Mouse (Mus musculus) heart, embryonic 13.5 days (tissue): ENCODE measurements around the gene Gm8127. TPM values are rescaled to one million over a fixed set of nuclear protein-coding genes. Genes with fewer than 3 reads are reported as not detected.
"Not testable (repeated sequence)": the region's sequence is repeated elsewhere in the genome, so short reads cannot be mapped to it uniquely, and the experiment has no call there.

Experiments
- ATAC-seq: fragments of 200-750 bp; cut with Nextera tagmentation; 2 replicates; pipeline ENCODE4 v1.8.0; 2017; ENCODE audit warnings: moderate TSS enrichment; ENCODE audit not compliant: insufficient number of reproducible peaks, low FRiP score, low TSS enrichment; ENCODE audit errors: extremely low read depth
- H3K27ac ChIP-seq: fragments of 300-500 bp; sonication (generic); replicated peaks from 2 replicates; pipeline ENCODE4 v1.5.1; 2015; ENCODE audit warnings: moderate library complexity, mild to moderate bottlenecking, inconsistent platforms
- H3K27me3 ChIP-seq: fragments of 300-500 bp; sonication (generic); replicated peaks from 2 replicates; pipeline ENCODE4 v1.6.1; 2015; ENCODE audit warnings: mild to moderate bottlenecking, inconsistent platforms
- H3K36me3 ChIP-seq: fragments of 300-500 bp; sonication (generic); 2 replicates; pipeline ENCODE4 v1.6.1; 2015; ENCODE audit warnings: mild to moderate bottlenecking, inconsistent platforms
- H3K4me1 ChIP-seq: fragments of 300-500 bp; sonication (generic); 2 replicates; pipeline ENCODE4 v1.6.1; 2015; ENCODE audit warnings: inconsistent platforms
- H3K4me2 ChIP-seq: fragments of 300-500 bp; sonication (generic); 2 replicates; pipeline ENCODE4 v1.6.1; 2015; ENCODE audit warnings: inconsistent platforms, mild to moderate bottlenecking, moderate library complexity
- H3K4me3 ChIP-seq: fragments of 300-500 bp; sonication (generic); 2 replicates; pipeline ENCODE4 v1.5.1; 2015; ENCODE audit warnings: moderate library complexity, mild to moderate bottlenecking, inconsistent platforms
- H3K9ac ChIP-seq: fragments of 300-500 bp; sonication (generic); 2 replicates; pipeline ENCODE4 v1.6.1; 2015; ENCODE audit warnings: inconsistent platforms, mild to moderate bottlenecking, moderate library complexity
- H3K9me3 ChIP-seq: fragments of 300-500 bp; sonication (generic); 2 replicates; pipeline ENCODE4 v1.6.1; 2016; ENCODE audit warnings: inconsistent platforms
- WGBS: fragments of 180-500 bp; shearing (Covaris S2); methylation state at CpG from one replicate; pipeline ENCODE4 v1.1.7; 2015; ENCODE audit warnings: mixed read lengths; 5-methylcytosine and 5-hydroxymethylcytosine counted together
- polyA plus RNA-seq: library from polyadenylated mRNA; unstranded; fragments of >200 nt; fragmentation: Nextera tagmentation; extraction: Ambion mirVana; gene quantifications from 2 replicates; pipeline ENCODE4 v1.2.1, GENCODE M21; 2015

Gm8127 gene
- polyA plus RNA-seq: not detected in 2 replicates

DNA sequence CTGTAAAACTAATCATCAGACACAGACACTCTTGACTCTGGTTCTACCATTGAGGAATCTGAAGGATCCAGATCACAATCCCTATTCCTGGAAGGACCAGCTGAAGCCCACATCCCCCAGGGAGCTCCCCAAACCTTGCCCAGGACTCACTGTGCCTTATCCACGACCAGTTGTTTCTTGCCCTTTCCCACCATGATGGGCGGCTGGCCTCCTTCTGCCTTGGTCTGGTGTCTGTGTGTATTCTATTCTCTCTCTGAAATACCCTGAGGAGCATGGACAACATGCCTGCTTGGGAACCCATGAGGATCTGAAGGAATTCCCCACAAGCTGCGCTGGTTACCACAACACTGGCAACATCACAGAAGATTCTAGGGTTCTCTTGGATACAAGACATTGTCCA, at the start of gene Gm8127:
TSS of gene Gm8127 (minus strand) at position 330 of the 400 bp plus-strand sequence.
- not testable (repeated sequence) for H3K27ac ChIP-seq, ATAC-seq, H3K9me3 ChIP-seq, H3K4me1 ChIP-seq, H3K4me2 ChIP-seq, H3K36me3 ChIP-seq, H3K27me3 ChIP-seq, H3K9ac ChIP-seq, H3K4me3 ChIP-seq
- 56% methylated on average over 3 of the region's 3 CpGs for WGBS

- H3K4me2 ChIP-seq, H3K4me3 ChIP-seq, H3K4me1 ChIP-seq, H3K27ac ChIP-seq, H3K27me3 ChIP-seq, H3K36me3 ChIP-seq, ATAC-seq, H3K9me3 ChIP-seq, H3K9ac ChIP-seq: not testable (repeated sequence)
- 64% methylated on average over 1 of the region's 1 CpGs for WGBS
Measured at GRCm38 (mm10) chr14:43337646-43338045, 44.0 kb upstream of the Gm8127 start.

DNA sequence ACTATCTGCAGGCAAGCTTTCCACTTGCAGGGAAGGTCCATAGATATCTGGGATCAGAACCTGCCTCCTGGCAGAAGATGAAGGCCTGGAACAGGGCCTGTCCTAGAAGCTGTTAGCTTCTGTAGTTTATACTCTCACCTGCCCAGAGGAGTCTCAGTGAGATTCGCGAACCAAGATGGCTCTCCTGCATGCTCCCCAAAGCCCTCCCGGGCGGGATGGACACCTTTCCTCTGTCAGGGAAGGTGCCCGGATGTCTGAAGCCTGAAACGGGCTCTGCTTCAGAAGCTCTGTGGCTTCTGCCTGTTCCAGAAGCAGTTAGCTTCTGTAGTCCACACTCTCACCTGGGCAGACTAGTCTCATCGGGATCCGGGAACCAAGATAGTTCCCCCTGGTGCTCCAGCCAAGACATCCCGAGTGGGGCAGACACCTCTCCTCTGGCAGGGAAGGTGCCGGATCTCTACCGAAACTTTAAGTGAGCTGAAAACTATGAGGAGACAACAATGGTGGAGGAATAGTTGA, 37.8 kb upstream of the Gm8127 start:
- not testable (repeated sequence) for H3K4me2 ChIP-seq, H3K36me3 ChIP-seq, H3K27ac ChIP-seq, H3K9me3 ChIP-seq, H3K4me1 ChIP-seq, H3K27me3 ChIP-seq, H3K9ac ChIP-seq, H3K4me3 ChIP-seq, ATAC-seq
- WGBS: 82% methylated on average over 11 of the region's 11 CpGs

DNA sequence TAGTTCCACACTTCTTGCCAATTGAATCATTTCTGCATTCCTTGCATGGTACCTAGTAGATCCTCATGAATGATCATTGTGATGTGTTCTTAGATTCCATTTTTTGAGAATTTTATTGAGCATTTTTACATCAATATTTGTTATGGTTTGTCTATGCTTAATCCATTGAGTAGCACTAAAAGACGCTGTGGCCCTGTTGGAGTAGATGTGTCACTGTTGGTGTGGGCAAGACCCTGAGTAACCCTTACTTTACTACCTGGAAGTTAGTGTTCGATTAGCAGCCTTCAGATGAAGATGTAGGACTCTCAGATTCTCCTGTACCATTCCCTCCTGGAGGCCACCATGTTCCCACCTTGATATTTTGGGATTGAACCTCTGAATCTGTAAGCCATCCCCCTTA, 35.0 kb upstream of the Gm8127 start:
- H3K9ac ChIP-seq, H3K36me3 ChIP-seq, H3K4me2 ChIP-seq, H3K27ac ChIP-seq, H3K27me3 ChIP-seq, H3K9me3 ChIP-seq, H3K4me3 ChIP-seq, H3K4me1 ChIP-seq, ATAC-seq: not testable (repeated sequence)
- 42% methylated on average over 2 of the region's 2 CpGs for WGBS

- not testable (repeated sequence) for H3K4me2 ChIP-seq, H3K27me3 ChIP-seq, H3K4me3 ChIP-seq, ATAC-seq, H3K9me3 ChIP-seq, H3K27ac ChIP-seq, H3K36me3 ChIP-seq, H3K4me1 ChIP-seq, H3K9ac ChIP-seq
Measured at GRCm38 (mm10) chr14:43319516-43319915, 25.9 kb upstream of the Gm8127 start.

DNA sequence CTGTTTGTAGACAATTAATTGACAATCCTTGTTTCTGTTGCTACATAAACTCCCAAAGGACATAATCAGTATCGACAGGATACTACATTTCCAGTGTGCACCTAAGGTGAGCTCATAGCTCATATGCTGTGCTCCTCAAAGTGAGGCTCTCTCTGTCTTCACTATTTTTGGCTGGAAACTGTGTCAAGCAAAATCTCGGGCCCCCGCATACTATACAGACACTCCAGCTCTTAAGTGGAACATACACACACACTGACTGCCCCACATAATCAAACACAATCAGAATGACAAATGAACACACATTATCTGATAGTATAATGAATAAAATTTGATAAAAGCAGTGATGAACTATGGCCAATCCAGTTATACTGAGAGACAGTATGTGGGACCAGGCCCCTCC, 15.0 kb downstream of the Gm8127 start:
- H3K27me3 ChIP-seq, ATAC-seq, H3K4me2 ChIP-seq, H3K27ac ChIP-seq, H3K9ac ChIP-seq, H3K36me3 ChIP-seq, H3K4me3 ChIP-seq, H3K4me1 ChIP-seq, H3K9me3 ChIP-seq: not testable (repeated sequence)
- WGBS: 79% methylated on average over 3 of the region's 3 CpGs

- not testable (repeated sequence) for H3K9me3 ChIP-seq, H3K4me2 ChIP-seq
- WGBS: 69% methylated on average over 4 of the region's 4 CpGs
Measured at GRCm38 (mm10) chr14:43278146-43278545, 15.5 kb downstream of the Gm8127 start.

GRCm38 (mm10) chr14:43277468-43277867, 16.2 kb downstream of the Gm8127 start:
- H3K4me2 ChIP-seq, H3K9me3 ChIP-seq, H3K4me1 ChIP-seq, H3K27me3 ChIP-seq, ATAC-seq, H3K27ac ChIP-seq, H3K9ac ChIP-seq, H3K36me3 ChIP-seq, H3K4me3 ChIP-seq: not testable (repeated sequence)
- 59% methylated on average over 2 of the region's 2 CpGs for WGBS

More at GRCm38 (mm10) chr14:43278146-43278545, 15.5 kb downstream of the Gm8127 start:
- H3K9ac ChIP-seq, ATAC-seq, H3K4me1 ChIP-seq, H3K27me3 ChIP-seq, H3K36me3 ChIP-seq, H3K4me3 ChIP-seq, H3K27ac ChIP-seq: not testable (repeated sequence)

DNA sequence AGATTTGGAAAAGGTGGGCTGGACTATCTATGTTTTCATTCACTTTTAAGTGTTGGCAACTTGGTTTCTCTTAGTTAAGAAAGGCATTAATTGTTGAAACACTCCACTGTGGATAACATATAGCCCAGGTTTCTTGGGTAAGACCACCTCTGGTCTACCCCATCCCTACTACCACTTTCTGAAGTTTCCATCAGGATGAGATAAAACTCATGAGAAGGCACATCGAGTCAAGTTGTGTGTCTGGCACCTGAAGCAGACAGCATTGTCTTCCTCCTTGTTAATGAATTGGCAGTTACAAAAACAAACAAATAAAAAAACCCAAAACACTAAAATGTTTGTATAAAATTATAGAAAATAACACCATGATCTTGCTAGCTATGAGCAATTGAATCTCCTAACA, 17.9 kb downstream of the Gm8127 start:
- H3K9me3 ChIP-seq, H3K36me3 ChIP-seq, H3K27me3 ChIP-seq, H3K4me3 ChIP-seq, H3K27ac ChIP-seq, H3K9ac ChIP-seq, H3K4me2 ChIP-seq, ATAC-seq, H3K4me1 ChIP-seq: not testable (repeated sequence)
- 50% methylated on average over 1 of the region's 1 CpGs for WGBS

DNA sequence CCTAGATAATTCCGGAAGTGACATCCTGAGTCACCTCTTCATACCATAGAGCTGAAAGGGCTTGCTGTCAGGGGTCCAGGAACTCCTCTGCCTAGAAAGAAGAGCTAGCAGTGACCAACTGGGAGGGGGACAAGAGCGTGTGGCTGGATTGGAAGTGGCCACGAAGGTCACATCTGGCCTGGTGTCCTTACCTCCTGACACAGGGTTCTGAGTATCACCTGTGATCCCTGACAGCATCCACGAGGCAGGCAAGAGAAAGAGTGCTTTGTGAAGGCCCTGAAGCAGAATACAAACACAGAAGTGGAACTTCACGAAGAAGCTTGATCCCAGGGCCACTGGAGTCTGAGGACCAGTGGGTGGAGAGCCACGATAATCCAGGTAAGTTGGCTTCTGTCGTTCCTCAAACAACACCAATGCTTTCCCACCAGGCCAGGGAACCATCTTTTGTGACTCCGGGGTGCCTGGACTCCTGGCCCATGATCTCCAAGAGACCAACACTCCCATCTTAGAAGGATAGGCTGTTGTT, 18.6 kb downstream of the Gm8127 start, which contains the start of gene Gm9732:
TSS of gene Gm9732 (plus strand) at position 51 of the 526 bp plus-strand sequence.
- H3K27me3 ChIP-seq, ATAC-seq: not testable (repeated sequence)
- WGBS: 61% methylated on average over 8 of the region's 8 CpGs

DNA sequence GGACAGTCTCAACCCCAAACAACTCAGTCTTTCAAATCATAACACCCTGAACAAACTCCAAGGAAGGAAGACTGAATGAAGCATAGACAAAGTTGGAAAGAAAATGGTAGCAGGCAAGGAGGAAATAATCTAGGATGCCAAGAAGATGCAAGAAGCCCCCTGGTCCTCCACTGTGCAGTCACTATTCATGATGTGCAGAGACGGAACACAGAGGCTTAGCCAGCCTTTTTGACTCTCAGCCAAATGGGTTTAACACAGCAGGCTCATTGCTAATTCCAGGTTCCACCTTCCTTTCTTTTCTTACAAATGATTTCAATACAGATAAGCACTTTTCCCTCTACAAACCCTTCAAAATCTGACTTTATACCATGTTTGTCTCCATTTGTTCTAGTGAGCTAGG, 20.5 kb downstream of the Gm8127 start:
- H3K27me3 ChIP-seq, H3K36me3 ChIP-seq, H3K9me3 ChIP-seq, H3K9ac ChIP-seq, H3K27ac ChIP-seq, H3K4me2 ChIP-seq, ATAC-seq, H3K4me3 ChIP-seq, H3K4me1 ChIP-seq: not testable (repeated sequence)
- WGBS: 81% methylated on average over 1 of the region's 1 CpGs

More for the DNA sequence above, 18.6 kb downstream of the Gm8127 start, which contains the start of gene Gm9732:
- not testable (repeated sequence) for H3K4me1 ChIP-seq, H3K27ac ChIP-seq, H3K4me3 ChIP-seq, H3K36me3 ChIP-seq, H3K9me3 ChIP-seq, H3K4me2 ChIP-seq, H3K9ac ChIP-seq

DNA sequence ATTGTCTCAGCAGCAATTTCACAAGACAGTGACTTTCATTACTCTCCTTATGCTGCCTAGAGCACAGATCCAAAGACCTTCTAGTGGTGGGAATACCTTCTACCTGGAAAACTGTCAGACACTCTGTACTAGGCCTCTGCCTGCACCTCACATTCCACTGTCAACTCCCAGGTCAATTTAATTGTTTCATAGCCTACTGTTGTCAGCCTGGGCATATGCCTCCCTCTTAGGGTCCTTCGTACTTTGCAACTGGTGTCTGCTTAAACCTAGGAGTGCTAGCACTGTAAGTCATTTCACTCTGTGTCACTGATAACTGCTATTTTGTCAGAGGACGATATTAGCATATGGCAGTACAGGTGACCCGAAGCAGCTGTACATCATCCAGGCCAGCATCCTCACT, 24.4 kb downstream of the Gm8127 start:
- not testable (repeated sequence) for H3K4me3 ChIP-seq, H3K9me3 ChIP-seq, H3K9ac ChIP-seq, H3K27me3 ChIP-seq, H3K27ac ChIP-seq, H3K4me1 ChIP-seq, ATAC-seq, H3K36me3 ChIP-seq, H3K4me2 ChIP-seq
- WGBS: 67% methylated on average over 3 of the region's 3 CpGs
